Mouse (Mus musculus) cerebellum, postnatal 10 days (tissue): ENCODE measurements at regions not wholly inside any gene's neighbourhood (a gene's known extent, or its start where the extent isn't known, plus 50 kb on each side); places are given as distances from the start of the nearest gene placed in this dataset.

Experiments used
- DNase-seq, 2 experiments: peaks; one replicate each; pipeline ENCODE4 v3.0.0; 2021; ENCODE audit warnings: mixed read lengths in 2 of 2

DNA sequence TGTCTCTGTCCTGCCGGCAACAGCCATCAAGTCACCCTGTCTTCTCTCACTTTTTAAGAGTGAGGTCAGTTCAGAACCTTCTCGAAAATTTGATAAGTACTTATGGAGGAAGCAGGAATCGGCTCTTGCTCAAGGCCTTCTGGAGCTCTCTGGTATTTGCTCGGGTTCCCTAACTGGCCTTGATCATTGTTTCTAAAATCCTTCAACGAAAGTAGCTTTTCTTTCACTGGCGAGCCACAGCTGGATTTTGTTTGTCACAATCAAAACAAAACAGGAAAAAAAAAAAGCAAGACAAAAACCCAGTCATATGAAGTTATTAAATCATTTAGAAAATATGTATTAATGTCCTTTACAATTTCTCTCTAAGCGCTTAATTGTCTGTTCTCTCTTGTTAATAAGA is 156.6 kb upstream of the Tex13c2 start:
- DNase-seq = no peak

DNA sequence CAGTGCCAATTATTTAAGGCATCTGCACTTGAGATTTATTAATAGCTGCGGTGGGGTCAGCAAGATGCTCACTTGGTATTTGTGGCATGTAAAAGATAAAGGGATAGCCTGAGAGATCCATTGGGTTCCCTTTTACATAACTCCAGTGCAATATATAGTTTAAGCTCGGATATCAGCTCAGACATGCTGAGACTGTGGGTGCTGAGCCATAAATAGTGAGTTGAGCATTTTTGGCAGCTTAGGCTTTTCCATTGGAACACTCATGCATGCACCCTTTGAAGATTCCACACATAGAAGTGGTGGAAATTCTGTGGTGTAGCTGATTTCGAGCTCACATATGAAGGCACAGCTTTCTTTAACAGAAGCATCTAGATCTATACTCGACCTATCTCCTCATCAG is 155.9 kb upstream of the Tex13c2 start:
- DNase-seq = no peak

DNA sequence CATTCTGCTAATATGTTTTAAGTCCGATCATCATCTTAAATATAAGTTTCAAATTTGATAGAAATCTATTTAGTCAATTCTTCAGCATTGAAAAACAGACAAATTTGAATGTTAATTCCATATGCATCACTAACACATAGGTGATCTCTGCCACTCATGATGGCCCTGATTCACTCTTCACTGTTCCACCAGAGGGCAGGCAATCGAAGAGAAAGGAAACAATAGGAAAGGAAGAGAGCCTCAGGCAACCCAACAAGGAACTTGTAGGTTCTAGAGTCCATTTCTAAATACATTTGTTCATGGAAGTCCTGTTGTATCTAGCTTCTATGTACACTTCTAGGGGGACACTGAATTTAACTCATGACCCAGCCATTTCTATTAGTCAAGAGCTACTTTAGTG is 154.7 kb upstream of the Tex13c2 start:
- no peak for DNase-seq

DNA sequence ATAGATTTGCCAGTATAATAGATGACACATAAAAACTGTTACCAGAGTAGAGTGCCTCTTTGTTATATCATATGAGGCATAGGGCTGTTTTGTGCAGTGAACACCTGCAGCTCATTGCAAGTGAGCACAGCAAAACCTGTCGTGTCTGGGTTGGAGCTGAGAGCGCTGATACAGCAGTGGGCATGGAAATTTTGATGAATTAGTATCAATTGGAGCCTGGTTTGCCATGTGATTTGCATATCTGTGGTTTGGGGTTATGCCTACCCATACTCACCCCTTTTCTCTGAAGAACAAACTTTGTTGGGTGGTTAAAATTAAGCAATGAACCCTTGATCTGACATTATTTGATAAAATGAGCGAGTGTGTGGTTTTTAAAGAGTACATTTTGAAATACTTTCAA is 152.7 kb upstream of the Tex13c2 start:
- no peak for DNase-seq

DNA sequence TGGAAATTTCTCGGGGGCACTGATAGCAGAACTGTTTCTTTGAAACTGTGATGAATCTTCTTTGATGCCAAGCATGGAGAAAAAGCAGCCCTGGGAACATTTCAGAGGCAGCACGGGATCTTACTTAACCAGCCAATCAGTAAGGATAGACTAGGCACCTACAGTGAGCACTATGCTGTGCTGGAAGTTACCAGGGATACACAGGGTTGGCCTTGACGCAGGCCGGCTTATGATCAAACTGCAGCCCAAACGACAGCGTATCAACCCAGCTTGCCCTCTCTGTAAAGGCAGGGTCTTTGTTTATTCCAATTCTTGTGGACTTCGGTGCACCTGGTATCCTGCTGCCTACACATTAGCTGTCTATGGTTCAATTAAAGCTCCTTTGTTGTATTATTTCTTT is 147.1 kb upstream of the Tex13c2 start:
- no peak for DNase-seq

DNA sequence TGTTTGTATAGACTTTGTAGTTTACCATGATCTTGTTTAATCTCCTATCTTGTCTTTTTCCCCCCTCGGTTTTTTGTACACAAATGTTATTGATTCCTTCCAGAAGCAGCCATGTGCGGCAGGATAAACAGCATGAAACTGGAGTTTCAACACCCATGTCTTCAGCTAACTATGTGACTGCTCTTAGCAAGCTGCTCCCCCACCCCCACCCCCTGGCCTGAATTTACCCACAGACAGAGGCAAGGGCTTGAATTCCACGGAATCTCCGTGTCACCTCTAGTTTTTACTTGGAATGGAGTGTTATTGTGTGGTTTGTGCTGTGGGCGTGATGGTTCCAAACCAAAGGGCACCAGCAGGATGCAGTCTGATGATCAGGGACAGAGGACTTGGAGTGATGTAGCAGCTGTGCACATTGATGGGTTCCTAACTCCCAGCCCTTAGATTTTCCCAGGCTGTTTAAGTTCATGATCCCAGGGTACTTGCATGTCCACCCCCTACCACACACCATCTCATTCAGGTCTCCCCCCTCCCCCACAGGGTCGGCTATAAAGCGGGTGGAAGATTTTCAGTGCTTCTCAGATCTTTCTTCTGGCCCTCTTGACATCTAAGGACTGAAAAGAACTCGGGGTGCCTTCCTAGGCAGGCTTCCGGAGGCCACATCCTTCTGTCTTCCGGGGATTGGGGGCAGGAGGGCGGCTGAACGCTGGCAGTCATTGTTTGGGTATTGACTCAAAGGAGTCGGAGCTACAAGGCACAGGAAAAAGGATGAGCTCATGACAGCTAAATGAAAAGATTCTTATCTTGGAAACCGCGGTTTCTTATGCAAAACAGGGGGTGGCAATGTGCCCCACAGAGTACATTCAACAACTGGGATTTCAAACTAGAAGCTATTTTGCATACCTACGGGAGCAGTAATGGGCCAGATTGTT is 146.3 kb upstream of the Tex13c2 start:
- DNase-seq = no peak

DNA sequence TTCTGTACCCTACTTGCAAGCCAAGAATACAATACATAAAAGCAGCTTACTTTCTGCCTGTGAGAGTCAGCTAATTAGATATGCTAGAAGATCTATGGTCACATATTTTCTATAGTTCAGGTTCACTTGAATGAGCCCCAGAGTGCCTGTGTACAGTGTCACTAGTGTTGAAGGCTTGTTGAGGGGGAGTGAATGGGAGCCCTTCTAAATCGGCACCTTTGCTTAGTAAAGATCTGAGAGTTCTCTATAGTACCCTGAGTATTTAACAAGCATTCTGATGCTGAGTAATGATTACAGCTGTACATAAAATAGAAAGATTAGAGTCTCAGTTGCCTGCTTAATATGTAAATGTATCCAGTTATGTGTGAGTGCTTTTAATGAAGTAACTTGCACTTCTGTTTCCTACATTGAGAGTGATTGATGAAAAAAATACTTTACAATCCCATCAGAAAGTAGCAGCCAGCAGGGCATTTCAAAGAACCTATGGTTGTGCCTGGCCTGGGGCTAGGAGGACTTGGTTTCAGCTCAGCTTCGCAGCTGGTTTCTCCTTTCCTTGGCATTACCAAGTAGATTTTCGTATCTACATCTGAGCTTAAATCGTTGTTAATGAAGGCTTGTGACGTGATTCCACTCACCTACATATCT is 136.8 kb upstream of the Tex13c2 start:
- no peak for DNase-seq

DNA sequence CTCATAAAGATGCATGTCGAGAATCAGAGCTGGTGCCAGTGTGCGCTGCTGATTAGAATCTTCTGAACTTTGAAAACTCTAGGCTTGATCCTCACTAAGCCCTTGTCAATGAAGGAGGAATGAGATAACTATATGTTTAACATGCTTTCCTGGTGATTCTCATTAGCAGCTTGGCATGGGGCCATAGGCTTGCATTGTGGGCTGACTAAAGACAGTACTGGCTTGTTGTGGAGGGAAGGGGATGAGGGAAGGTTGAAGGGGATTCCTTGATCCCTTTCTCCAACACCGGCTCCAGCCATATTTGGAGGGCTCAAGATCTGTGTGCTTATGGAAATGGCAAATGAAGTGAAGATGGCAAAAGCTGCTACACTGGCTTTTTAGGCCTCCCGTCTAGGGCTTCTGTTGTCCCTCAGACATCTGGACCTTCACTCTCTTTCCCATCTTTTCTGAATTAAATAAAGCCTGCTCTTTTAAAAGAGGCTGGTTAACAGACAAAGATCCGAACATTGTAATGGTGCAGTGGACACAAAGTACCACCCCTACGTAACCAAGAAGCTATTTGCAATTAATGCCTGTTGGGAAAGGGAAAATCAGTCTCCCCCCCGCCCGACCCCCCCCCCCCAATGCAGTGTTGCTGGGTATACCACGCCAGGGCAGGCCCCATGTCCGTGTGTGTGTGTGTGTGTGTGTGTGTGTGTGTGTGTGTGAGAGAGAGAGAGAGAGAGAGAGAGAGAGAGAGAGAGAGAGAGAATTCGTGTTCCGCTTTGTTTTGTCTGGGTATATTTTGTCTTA is 129.9 kb upstream of the Tex13c2 start:
- peak; percentile 9 to 28 for DNase-seq

DNA sequence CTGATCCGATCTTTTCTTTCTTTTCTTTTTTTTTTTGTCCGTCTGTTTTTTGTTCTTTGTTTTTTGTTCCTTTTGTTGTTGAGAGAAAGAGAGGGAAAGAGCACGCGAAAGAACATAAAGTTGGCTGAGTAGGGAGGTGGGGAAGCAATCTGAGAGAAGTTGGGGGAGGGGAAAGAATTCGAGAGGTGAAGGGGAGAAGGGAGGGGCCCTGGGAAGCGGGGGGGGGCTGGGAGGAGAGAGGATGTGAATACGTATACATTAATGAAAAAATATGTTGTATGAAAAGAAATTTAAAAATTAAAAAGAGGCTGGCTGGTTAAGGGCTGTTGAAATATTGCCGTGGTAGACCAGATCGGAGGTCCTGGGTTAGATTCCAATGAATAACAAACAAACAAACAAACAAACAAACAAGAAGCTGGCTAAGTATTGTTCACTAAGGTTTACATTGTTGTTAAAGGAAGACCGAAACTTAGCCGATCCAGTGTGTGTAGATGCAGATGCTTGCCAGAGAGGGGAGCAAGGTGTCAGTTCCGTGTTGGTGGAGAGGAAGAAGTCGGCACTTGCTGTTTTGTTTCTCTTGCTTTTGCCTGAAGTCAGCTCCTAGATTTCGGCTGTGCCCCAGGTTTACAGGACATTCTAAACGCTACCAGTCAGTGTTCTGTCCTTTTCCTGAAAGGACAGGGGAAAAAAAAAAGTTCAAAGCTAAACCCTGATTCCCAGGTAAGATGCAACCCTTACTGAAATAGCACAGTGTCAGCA is 129.1 kb upstream of the Tex13c2 start:
- DNase-seq = peak; percentile 34 to 46

DNA sequence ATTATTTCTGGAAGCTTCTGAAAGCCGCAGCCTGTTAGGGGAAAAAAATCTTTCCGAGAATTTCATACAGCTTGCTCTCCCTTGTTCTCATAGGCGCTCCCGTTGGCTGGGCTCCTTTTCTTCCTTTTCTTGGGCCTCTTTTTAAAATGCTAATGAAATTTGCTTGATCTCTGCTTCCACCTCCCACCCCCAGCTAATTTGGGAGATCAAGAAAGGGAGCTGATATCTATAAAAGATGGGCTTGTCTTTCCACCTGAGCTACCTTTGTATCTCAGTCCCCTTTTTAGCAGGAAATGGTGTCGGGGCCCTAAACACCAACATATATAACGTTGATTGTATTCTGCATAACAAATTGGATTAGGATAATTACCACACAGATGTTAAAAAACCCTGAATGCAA is 128.5 kb upstream of the Tex13c2 start:
- DNase-seq = peak in 1 of 2 experiments; percentile 17

DNA sequence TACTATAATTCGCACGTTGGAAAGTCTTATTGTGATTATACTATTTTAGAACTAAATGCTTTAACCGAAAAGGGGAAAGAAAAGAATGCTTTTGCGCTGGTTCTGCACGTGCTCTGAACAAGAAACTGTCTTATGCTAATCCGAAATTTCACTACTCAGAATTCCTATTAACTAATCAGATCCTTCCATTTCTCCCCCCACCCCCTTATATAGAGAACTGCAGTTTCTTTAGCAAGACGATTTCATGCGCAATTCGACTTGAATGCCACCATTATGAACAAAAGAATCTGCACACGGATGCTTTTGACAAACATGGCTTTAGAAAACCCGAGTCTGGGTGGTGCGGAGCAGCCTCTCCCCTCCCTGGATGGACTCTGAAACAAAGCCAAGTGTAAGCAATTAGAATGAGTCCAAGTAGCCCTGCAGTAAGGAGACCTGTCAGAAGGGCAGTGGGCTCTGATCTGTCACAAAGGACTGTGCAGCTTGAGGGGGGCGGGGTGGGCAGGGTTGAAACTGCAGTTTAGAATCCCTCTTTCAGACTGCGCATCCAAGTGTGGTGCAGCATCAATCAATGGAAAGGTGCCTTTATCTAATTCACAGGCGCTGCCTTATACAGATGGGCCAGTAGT is 128.0 kb upstream of the Tex13c2 start:
- DNase-seq = peak; percentile 24 to 29

DNA sequence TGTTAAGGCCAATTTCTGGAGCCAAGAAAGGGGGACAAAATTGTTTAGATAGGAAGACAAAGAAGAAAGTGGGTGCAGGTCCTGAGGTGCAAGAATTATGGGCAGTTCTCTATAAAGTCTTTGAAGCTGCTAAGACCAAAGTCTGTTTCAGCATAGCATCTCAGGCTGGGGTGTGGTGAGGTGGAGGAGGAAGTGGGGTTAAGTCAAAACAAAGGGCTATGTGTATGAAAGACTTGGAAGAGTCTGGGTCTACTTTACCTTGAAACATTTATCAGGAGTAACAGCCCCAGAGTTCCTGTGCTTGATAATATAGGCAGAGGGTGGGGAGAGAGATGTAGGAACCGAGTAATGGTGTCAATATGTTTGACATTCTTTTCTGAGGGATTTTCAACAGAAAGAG is 125.4 kb upstream of the Tex13c2 start:
- DNase-seq = no peak

DNA sequence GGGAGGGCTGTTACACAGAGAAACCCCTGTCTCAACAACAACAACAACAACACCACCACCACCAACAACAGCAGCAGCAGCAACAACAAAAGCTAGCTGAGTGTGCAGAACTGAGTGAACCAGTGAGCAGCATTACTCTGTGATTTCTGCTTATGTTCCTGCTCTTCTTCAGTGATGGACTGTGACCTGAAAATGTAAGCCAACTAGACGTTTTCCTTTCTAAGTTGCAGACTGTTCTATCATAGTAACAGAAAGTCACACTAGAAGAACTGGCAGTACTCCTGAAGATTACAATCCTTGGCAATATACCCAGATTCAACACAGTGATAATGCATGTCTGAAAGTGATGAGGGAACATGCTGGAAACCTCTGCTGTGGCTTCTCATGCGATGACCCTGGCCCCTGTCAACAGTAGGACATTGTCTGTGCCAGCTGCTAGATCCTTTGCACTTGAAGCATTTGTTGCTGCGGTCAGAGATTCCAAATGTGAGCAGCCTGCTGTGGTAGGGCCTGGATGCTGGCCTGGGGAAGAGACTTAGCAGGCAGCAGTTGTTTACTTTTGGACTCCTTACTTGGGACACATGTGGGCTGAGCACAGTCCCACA is 115.6 kb upstream of the Tex13c2 start:
- DNase-seq = no peak

DNA sequence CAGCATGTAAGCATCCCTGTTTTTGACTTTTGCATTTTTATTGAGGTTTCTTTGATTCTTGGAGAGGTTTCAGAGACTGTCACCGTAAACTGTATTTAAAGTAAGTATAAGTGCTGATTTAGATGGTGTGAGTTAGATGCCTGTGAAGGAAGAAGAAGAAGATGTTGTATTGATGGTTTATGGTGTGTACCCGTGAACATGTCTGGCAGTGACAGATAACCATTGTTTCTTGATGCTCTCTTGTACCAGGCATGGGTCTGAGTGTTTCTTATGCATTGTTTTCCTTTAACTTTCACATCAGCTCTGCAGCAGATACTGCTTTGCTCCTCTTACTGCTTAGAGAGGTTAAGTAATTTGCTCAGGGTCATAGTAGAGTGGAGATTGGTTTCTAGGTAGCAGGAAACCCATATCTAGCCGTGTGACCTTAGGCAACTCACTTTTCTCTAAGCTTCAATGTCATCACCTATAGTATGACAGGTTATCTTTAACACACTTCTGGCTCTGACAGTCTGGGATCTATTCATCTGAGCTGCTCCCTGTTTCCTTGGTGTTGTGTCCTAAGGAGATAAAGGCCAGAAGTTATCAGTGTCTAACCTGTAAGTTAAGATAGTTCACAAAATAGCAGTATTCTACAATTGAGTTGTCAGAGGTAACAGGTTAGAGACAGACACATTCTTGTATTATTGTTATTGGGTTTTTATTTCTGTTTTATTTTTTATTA is 95.5 kb upstream of the Tex13c2 start:
- no peak for DNase-seq

DNA sequence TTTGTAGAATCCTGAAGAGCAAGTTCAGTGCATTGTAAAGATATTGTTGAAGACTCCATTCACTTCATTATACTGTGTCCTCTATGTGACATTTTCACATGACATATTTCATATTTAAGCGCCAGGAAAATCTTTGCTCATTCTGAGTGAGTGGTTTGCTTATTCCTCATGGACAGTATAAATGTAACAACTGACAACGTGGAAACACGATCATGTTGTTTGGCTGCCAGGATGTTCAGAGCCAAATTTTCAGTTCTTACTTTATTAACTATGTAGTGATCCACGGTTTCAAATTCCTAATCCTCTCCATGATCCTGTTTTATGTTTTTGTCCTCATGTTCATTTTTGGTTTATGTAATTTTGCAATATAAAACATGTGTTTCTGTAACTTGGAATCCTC is 93.0 kb upstream of the Tex13c2 start:
- DNase-seq = no peak

DNA sequence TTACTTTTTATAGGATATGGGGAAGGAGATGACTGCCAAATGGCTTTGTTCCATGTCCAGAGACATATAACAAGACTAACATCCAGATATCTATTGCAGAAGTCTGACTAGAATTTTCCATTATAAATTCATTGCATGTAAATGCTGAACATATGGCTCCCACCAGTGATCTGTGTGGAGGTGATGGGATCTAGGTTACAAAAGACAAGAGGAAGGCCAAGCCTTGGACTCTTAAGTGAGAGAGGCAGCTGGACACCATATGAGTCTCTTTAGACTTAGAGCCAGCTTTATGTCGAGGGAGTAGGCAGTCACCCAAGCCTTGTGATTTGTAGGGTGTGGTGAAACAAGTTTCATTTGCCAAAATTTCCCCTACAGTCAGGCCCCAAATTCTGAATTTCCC is 90.7 kb upstream of the Tex13c2 start:
- DNase-seq = peak; percentile 3 to 16

DNA sequence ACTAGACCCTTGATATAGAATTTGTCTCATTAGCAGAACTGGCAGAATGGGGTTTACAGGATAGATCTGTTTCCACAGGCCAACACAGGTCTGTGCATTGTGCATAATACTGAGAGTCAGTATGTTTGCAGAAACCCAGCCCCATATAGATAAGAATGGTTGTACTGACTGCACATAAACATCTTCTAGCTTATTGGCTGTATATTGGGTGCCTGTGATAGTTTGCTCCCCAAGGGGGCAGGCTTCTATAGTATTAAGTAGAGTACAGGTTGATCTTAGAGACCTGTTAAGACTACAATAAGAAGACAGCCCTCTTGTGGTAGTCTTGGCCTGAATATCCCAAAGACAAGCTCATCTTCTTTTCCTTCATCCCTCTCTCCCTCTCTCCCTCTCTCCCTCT is 90.1 kb upstream of the Tex13c2 start:
- DNase-seq = peak in 1 of 2 experiments; percentile 2

DNA sequence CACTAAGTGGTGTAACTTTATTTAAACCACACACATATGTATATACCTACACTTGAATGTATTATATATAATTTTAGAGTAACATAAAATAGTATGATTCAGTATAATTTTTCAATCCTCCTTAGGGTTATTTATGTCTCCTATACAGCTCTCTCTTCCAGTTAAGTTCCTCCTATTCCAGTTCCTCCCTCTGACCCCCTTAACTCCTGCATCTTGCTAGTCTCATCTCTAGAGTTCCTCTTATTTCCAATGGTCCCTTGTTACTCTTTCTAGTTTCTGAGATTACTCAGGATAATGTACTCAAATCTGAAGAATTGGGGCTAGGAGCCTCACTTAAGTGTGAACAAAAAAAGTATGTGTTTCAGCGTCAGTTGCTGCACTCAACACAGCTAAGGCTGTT is 88.4 kb upstream of the Tex13c2 start:
- DNase-seq = no peak

DNA sequence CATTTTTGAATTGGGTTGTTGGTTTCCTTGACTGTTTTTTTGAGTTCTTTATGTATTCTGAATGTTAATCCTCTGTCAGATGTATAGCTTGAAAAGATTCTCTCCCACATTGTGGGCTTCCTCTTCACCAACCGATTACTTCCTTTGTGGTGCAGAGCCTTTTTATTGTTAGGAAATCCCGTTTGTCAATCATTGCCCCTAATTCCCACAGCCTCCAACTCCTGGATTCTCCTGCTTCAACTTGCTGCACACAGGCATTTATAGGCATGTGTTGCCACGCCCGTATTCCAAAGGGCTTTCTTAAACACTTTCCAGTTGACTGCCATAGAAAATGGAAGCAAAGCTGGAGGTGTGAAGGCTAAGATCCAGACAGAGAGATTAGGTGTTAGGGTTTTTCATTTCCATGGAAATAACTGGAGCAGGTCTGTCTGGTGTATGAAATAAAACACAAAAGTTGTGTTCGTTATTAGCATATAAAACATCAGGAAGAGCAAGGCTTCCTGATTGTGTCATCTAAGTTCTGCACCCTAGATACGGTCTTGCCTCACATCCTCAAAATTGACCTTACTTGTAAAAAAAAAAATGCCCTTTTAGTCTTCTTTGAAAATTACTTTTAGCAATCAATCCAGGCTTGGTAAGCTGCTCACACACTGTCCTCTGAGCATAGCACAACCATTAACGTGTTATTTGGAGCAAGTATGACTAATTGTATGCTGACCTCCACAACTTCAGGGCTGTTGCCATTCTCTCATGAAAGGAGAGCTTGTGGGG is 87.7 kb upstream of the Tex13c2 start:
- no peak for DNase-seq

DNA sequence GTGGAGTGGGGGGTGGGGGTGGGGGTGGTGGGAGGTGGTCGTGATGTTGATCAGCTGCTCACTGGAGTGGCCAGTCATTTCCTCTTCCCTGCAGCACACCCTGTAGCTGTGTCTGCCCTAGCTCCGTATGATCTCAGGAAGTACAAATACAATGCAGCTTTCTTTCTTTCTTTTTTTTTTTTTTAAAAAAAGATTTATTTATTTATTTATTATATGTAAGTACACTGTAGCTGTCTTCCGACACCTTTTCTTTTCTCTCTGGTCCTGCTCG is 87.2 kb upstream of the Tex13c2 start:
- no peak for DNase-seq
